Mouse (Mus musculus) heart, embryonic 15.5 days (tissue): ENCODE measurements around the gene Prom1. TPM values are rescaled to one million over a fixed set of nuclear protein-coding genes. Genes with fewer than 3 reads are reported as not detected.
A peak's percentile ranks its signal among the peaks of the same experiment; 100 is the strongest.

Experiments used
- ATAC-seq: fragments of 200-750 bp; cut with Nextera tagmentation; replicated peaks from 2 replicates; pipeline ENCODE4 v1.8.0; 2017; ENCODE audit warnings: low read depth, moderate TSS enrichment; ENCODE audit not compliant: insufficient number of reproducible peaks, insufficient read depth, low FRiP score
- H3K27ac ChIP-seq: fragments of 300-500 bp; sonication (generic); 2 replicates; pipeline ENCODE4 v1.5.1; 2015; ENCODE audit warnings: mild to moderate bottlenecking, inconsistent platforms
- H3K27me3 ChIP-seq: fragments of 300-500 bp; sonication (generic); 2 replicates; pipeline ENCODE4 v1.6.1; 2015; ENCODE audit warnings: inconsistent platforms
- H3K36me3 ChIP-seq: fragments of 300-500 bp; sonication (generic); 2 replicates; pipeline ENCODE4 v1.6.1; 2015; ENCODE audit warnings: mild to moderate bottlenecking, inconsistent platforms
- H3K4me1 ChIP-seq: fragments of 300-500 bp; sonication (generic); replicated peaks from 2 replicates; pipeline ENCODE4 v1.6.1; 2015; ENCODE audit warnings: inconsistent platforms
- H3K4me2 ChIP-seq: fragments of 300-500 bp; sonication (generic); 2 replicates; pipeline ENCODE4 v1.6.1; 2015; ENCODE audit warnings: inconsistent platforms, mild to moderate bottlenecking, moderate library complexity
- H3K4me3 ChIP-seq: fragments of 300-500 bp; sonication (generic); 2 replicates; pipeline ENCODE4 v1.5.1; 2015; ENCODE audit warnings: mild to moderate bottlenecking, inconsistent platforms
- H3K9ac ChIP-seq: fragments of 300-500 bp; sonication (generic); 2 replicates; pipeline ENCODE4 v1.6.1; 2015; ENCODE audit warnings: mild to moderate bottlenecking, inconsistent platforms
- H3K9me3 ChIP-seq: fragments of 300-500 bp; sonication (generic); replicated peaks from 2 replicates; pipeline ENCODE4 v1.6.1; 2016; ENCODE audit warnings: inconsistent platforms
- WGBS: fragments of 180-500 bp; shearing (Covaris S2); methylation state at CpG from one replicate; pipeline ENCODE4 v1.1.7; 2015; ENCODE audit warnings: mixed read lengths; 5-methylcytosine and 5-hydroxymethylcytosine counted together
- polyA plus RNA-seq: library from polyadenylated mRNA; unstranded; fragments of >200 nt; fragmentation: Nextera tagmentation; extraction: Ambion mirVana; gene quantifications from 2 replicates; pipeline ENCODE4 v1.2.1, GENCODE M21; 2015

The Prom1 gene
- polyA plus RNA-seq, 1 experiment from 2014 or later: 6.5 TPM

- Histone ChIP-seq H3K27me3 (peaks cover 8% of the 10 kb centered on the region; the same call in 1 of the 2 replicates), H3K4me2 (no peak overlapping the region), H3K9me3 (no peaks in the 10 kb centered on the region), H3K4me3 (no peak overlapping the region), H3K36me3 (no peaks in the 10 kb centered on the region), H3K4me1 (peaks cover 13% of the 10 kb centered on the region), H3K9ac (no peak overlapping the region), H3K27ac (no peak overlapping the region)
- ATAC-seq: no peak
- 53% methylated on average over 8 of the region's 8 CpGs for WGBS
Observed at GRCm38 (mm10) chr5:44104686-44105085, 2.9 kb upstream of the Prom1 start.

GRCm38 (mm10) chr5:44104120-44104519 is 2.3 kb upstream of the Prom1 start:
- no peaks in the 10 kb centered on the region for H3K36me3 ChIP-seq
- no peak overlapping the region for H3K4me2 ChIP-seq
- no peaks in the 10 kb centered on the region for H3K9me3 ChIP-seq
- H3K27me3 ChIP-seq: peaks cover 8% of the 10 kb centered on the region; the same call in 1 of the 2 replicates
- no peak for ATAC-seq
- peaks cover 13% of the 10 kb centered on the region for H3K4me1 ChIP-seq
- 91% methylated on average over 2 of the region's 2 CpGs for WGBS
- no peak overlapping the region for H3K4me3 ChIP-seq
- no peak overlapping the region for H3K27ac ChIP-seq
- H3K9ac ChIP-seq: no peak overlapping the region

- Histone ChIP-seq H3K4me2 (no peak overlapping the region), H3K4me1 (peaks cover 13% of the 10 kb centered on the region), H3K27ac (no peak overlapping the region), H3K36me3 (no peaks in the 10 kb centered on the region), H3K27me3 (peaks cover 8% of the 10 kb centered on the region; the same call in 1 of the 2 replicates), H3K9me3 (no peaks in the 10 kb centered on the region), H3K9ac (no peak overlapping the region), H3K4me3 (no peak overlapping the region)
- 86% methylated on average over 7 of the region's 7 CpGs for WGBS
- no peak for ATAC-seq
Observed at GRCm38 (mm10) chr5:44103121-44103520, 1.3 kb upstream of the Prom1 start.

- H3K27me3 ChIP-seq: peaks cover 8% of the 10 kb centered on the region; the same call in 1 of the 2 replicates
- peak; percentile 63 for ATAC-seq
Observed at GRCm38 (mm10) chr5:44100544-44101230, 1.1 kb downstream of the Prom1 start.

GRCm38 (mm10) chr5:44100187-44100543 is 1.7 kb downstream of the Prom1 start:
- 8% methylated on average over 12 of the region's 12 CpGs for WGBS
- ATAC-seq: no peak
- H3K27me3 ChIP-seq: peaks cover 8% of the 10 kb centered on the region; the same call in 1 of the 2 replicates

More at GRCm38 (mm10) chr5:44100544-44101230, 1.1 kb downstream of the Prom1 start:
- H3K36me3 ChIP-seq: no peaks in the 10 kb centered on the region
- peak overlapping the region; percentile 97 for H3K4me2 ChIP-seq
- H3K27ac ChIP-seq: peak overlapping the region; percentile 35
- no peaks in the 10 kb centered on the region for H3K9me3 ChIP-seq
- H3K4me3 ChIP-seq: peak overlapping the region; percentile 59
- H3K4me1 ChIP-seq: peaks cover 13% of the 10 kb centered on the region
- H3K9ac ChIP-seq: peak overlapping the region; percentile 61
- under 1% methylated on average over 43 of the region's 43 CpGs for WGBS

GRCm38 (mm10) chr5:44096996-44097395 is 4.8 kb downstream of the Prom1 start:
- Histone ChIP-seq H3K9ac (no peak overlapping the region), H3K36me3 (no peaks in the 10 kb centered on the region), H3K27ac (no peak overlapping the region), H3K4me3 (no peak overlapping the region), H3K4me2 (no peak overlapping the region), H3K4me1 (peaks cover 7% of the 10 kb centered on the region), H3K27me3 (peaks cover 8% of the 10 kb centered on the region; the same call in 1 of the 2 replicates), H3K9me3 (no peaks in the 10 kb centered on the region)
- no peak for ATAC-seq
- WGBS: 85% methylated on average over 5 of the region's 5 CpGs

More at GRCm38 (mm10) chr5:44100187-44100543, 1.7 kb downstream of the Prom1 start:
- Histone ChIP-seq H3K36me3 (no peaks in the 10 kb centered on the region), H3K9ac (peak overlapping the region; percentile 61), H3K4me2 (peak overlapping the region; percentile 97), H3K9me3 (no peaks in the 10 kb centered on the region), H3K4me1 (peaks cover 11% of the 10 kb centered on the region), H3K4me3 (peak overlapping the region; percentile 59), H3K27ac (peak overlapping the region; percentile 35)

GRCm38 (mm10) chr5:44096106-44096505 is 5.7 kb downstream of the Prom1 start:
- no peak overlapping the region for H3K27ac ChIP-seq
- H3K4me3 ChIP-seq: no peak overlapping the region
- no peaks in the 10 kb centered on the region for H3K9me3 ChIP-seq
- no peaks in the 10 kb centered on the region for H3K36me3 ChIP-seq
- no peak overlapping the region for H3K9ac ChIP-seq
- WGBS: 84% methylated on average over 10 of the region's 10 CpGs
- H3K4me2 ChIP-seq: no peak overlapping the region
- H3K27me3 ChIP-seq: no peaks in the 10 kb centered on the region
- no peaks in the 10 kb centered on the region for H3K4me1 ChIP-seq
- ATAC-seq: no peak

GRCm38 (mm10) chr5:44095697-44096096 is 6.1 kb downstream of the Prom1 start:
- Histone ChIP-seq H3K9ac (no peak overlapping the region), H3K27ac (no peak overlapping the region), H3K4me2 (no peak overlapping the region), H3K4me1 (no peaks in the 10 kb centered on the region), H3K9me3 (no peaks in the 10 kb centered on the region), H3K4me3 (no peak overlapping the region), H3K27me3 (no peaks in the 10 kb centered on the region), H3K36me3 (no peaks in the 10 kb centered on the region)
- WGBS: 81% methylated on average over 7 of the region's 7 CpGs
- no peak for ATAC-seq

- WGBS: 23% methylated on average over 5 of the region's 5 CpGs
- ATAC-seq: peak; percentile 85
Observed at GRCm38 (mm10) chr5:44087034-44087433, 14.8 kb downstream of the Prom1 start.

GRCm38 (mm10) chr5:44085871-44086270 is 16.0 kb downstream of the Prom1 start:
- no peak overlapping the region for H3K4me3 ChIP-seq
- H3K4me1 ChIP-seq: 0 out of 2 replicates have a peak, but pooled peaks cover 2% of the 10 kb centered on the region
- no peaks in the 10 kb centered on the region for H3K9me3 ChIP-seq
- no peak for ATAC-seq
- no peaks in the 10 kb centered on the region for H3K36me3 ChIP-seq
- no peak overlapping the region for H3K4me2 ChIP-seq
- no peak overlapping the region for H3K27ac ChIP-seq
- no peaks in the 10 kb centered on the region for H3K27me3 ChIP-seq
- 67% methylated on average over 7 of the region's 7 CpGs for WGBS
- H3K9ac ChIP-seq: no peak overlapping the region

More at GRCm38 (mm10) chr5:44087034-44087433, 14.8 kb downstream of the Prom1 start:
- H3K4me3 ChIP-seq: no peak overlapping the region
- H3K9me3 ChIP-seq: no peaks in the 10 kb centered on the region
- H3K4me2 ChIP-seq: no peak overlapping the region
- no peaks in the 10 kb centered on the region for H3K36me3 ChIP-seq
- no peak overlapping the region for H3K9ac ChIP-seq
- no peaks in the 10 kb centered on the region for H3K27me3 ChIP-seq
- H3K27ac ChIP-seq: peak overlapping the region; percentile 23
- 0 out of 2 replicates have a peak, but pooled peaks cover 2% of the 10 kb centered on the region for H3K4me1 ChIP-seq

- no peak overlapping the region for H3K9ac ChIP-seq
- ATAC-seq: no peak
- H3K9me3 ChIP-seq: no peaks in the 10 kb centered on the region
- H3K4me3 ChIP-seq: no peak overlapping the region
- no peaks in the 10 kb centered on the region for H3K4me1 ChIP-seq
- H3K4me2 ChIP-seq: no peak overlapping the region
- H3K27me3 ChIP-seq: no peaks in the 10 kb centered on the region
- H3K27ac ChIP-seq: no peak overlapping the region
- no peaks in the 10 kb centered on the region for H3K36me3 ChIP-seq
- 80% methylated on average over 1 of the region's 1 CpGs for WGBS
Observed at GRCm38 (mm10) chr5:44081108-44081507, 20.7 kb downstream of the Prom1 start.
